Mouse (Mus musculus) lung, postnatal 10 days (tissue): ENCODE measurements at regions not wholly inside any gene's neighbourhood (a gene's known extent, or its start where the extent isn't known, plus 50 kb on each side); places are given as distances from the start of the nearest gene placed in this dataset.

Experiments
- DNase-seq: peaks from one replicate; pipeline ENCODE4 v3.0.0; 2021

GRCm38 (mm10) chrX:134890583-134890982 lies 74.0 kb downstream of the Nxf2 start:
- no peak for DNase-seq

- no peak for DNase-seq
Observed at GRCm38 (mm10) chrX:134889634-134890033, 74.9 kb downstream of the Nxf2 start.

- no peak for DNase-seq
Observed at GRCm38 (mm10) chrX:134882334-134882733, 73.3 kb upstream of the Armcx2 start.

GRCm38 (mm10) chrX:134879877-134880276 lies 70.9 kb upstream of the Armcx2 start:
- no peak for DNase-seq

- no peak for DNase-seq
Observed at GRCm38 (mm10) chrX:134878870-134879269, 69.8 kb upstream of the Armcx2 start.

GRCm38 (mm10) chrX:134874696-134875095 lies 65.7 kb upstream of the Armcx2 start:
- peak; percentile 3 for DNase-seq

- DNase-seq, result no peak
Observed at GRCm38 (mm10) chrX:134873651-134874050, 64.6 kb upstream of the Armcx2 start.

GRCm38 (mm10) chrX:134861641-134862040 lies 52.6 kb upstream of the Armcx2 start:
- no peak for DNase-seq
